Mouse (Mus musculus): ENCODE measurements at regions not wholly inside any gene's neighbourhood (a gene's known extent, or its start where the extent isn't known, plus 50 kb on each side); places are given as distances from the start of the nearest gene placed in this dataset.

DNA sequence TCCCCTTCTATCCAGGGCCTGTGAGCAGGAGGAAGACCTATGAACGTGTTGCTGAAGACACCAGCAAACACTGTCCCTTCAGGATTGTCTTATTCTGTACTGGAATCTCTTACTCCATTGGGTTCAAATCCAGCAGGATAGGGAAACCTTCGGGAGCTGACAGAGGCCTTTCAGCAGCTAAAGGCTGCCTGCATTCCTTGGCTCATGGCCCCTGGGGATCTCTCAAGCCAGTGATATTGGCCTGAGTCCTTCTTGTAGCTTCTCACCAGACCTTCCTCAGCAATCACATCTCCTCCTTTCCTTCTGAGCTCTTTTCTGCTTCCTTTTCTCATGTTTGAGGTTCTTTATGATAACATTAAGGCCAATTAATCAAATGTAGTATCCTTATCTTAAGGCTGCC lies 103.8 kb upstream of the Sh3bp4 start:
- no peak for TF ChIP-seq CTCF (IDR thresholded peaks at IDR 0.05; ENCODE audit: extremely low read depth, insufficient read depth, low read length)
- TF ChIP-seq POLR2A (IDR thresholded peaks at IDR 0.05; ENCODE audit: extremely low read depth, insufficient read depth, low read length): no peak

Measured in cortical plate, adult 2 months (tissue).